Mouse (Mus musculus): ENCODE results near the gene Gm47959.

DNA sequence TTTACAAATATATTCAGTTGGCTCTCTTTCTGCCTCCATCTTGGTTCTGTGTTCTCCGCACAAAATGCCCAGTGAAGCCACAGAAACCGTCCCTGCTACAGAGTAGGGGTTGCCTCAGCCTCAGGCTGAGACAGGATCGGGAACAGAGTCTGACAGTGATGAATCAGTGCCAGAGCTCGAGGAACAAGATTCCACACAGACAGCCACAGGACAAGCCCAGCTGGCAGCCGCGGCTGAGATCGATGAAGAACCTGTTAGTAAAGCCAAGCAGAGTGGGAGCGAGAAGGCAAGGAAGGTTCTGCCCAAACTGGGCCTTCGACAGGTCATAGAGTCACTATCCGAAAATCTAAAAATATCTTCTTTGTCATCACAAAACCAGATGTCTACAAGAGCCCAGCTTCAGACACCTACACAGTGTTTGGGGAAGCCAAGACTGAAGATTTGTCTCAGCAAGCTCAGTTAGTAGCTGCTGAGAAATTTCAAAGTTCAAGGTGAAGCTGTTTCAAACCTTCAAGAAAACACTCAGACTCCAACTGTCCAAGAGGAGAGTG is 15.1 kb downstream of the Gm47959 start:
- no peak for TF ChIP-seq CTCF (IDR thresholded peaks at IDR 0.05; ENCODE audit: control insufficient read depth, insufficient read depth, low read length)
- no peak for TF ChIP-seq POLR2A (IDR thresholded peaks at IDR 0.05; ENCODE audit: borderline replicate concordance, control insufficient read depth, low read depth, low read length)
